ENCODE assay signal across 7 mouse cellular contexts in the genomic region with DNA sequence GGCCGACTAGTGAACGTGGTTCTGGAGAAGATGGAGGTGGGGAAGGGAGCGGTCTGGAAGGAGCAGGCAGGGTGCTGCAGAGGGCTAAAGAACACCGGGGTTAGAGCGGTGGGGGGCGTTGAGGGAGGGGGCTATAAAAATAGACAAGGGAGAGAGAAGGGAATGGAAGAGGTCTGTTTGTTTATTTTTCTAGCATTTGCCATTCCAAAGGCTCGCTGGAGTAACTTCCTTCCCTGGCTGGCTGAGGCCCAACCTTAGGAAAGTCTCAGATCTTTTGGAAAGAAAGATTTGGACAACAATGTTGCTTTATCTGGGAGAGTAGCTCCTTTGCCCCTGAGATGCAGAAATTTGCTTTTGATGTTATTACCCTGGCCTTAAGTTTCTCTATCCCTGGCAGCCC. TPM values are rescaled to one million over a fixed set of nuclear protein-coding genes. Genes with fewer than 3 reads are reported as not detected.
DNase-seq lines count a peak whose midpoint lies in the region; ATAC-seq lines count a peak whose summit lies in the region.

No protein-coding gene starts in this region.

- 32% methylated on average over 7 of the region's 7 CpGs for WGBS in embryonic facial prominence, embryonic 14.5 days
- 25% methylated on average over 7 of the region's 7 CpGs for WGBS in intestine, embryonic 14.5 days

- no peak overlapping the region; the same call in 1 of the 2 replicates for H3K9ac ChIP-seq in embryonic facial prominence, embryonic 14.5 days (ENCODE audit: low read depth, low read length)
- H3K9ac ChIP-seq in intestine, embryonic 14.5 days (ENCODE audit: low read length) = no peak overlapping the region

- peaks cover 62% of the 10 kb centered on the region for H3K4me1 ChIP-seq in embryonic facial prominence, embryonic 14.5 days (ENCODE audit: control insufficient read depth, insufficient read depth, low read length)
- peaks cover 32% of the 10 kb centered on the region for H3K4me1 ChIP-seq in intestine, embryonic 14.5 days (replicated peaks; ENCODE audit: control insufficient read depth, insufficient read depth, low read length)

- DNase-seq in adipocyte (ENCODE audit: low spot score) = peak; percentile 43
- peak; percentile 73 for DNase-seq in embryonic facial prominence, embryonic 14.5 days (ENCODE audit: low spot score)
- no peak for DNase-seq in intestine, embryonic 14.5 days (ENCODE audit: low spot score)
- DNase-seq in lung, postnatal 25 days (ENCODE audit: low spot score) = peak; percentile 23
- no peak for DNase-seq in layer of hippocampus, postnatal 25 days (ENCODE audit: extremely low spot score in 1 of 2, low spot score in 1 of 2)
- DNase-seq in adrenal gland, adult 8-10 months = no peak

- no peaks in the 10 kb centered on the region for H3K36me3 ChIP-seq in embryonic facial prominence, embryonic 14.5 days (ENCODE audit: control insufficient read depth, insufficient read depth, low read length)
- no peaks in the 10 kb centered on the region for H3K36me3 ChIP-seq in intestine, embryonic 14.5 days (ENCODE audit: control insufficient read depth, insufficient read depth, low read length)

- H3K27me3 ChIP-seq in embryonic facial prominence, embryonic 14.5 days (replicated peaks; ENCODE audit: control insufficient read depth, insufficient read depth, low read length) = no peaks in the 10 kb centered on the region
- no peaks in the 10 kb centered on the region for H3K27me3 ChIP-seq in intestine, embryonic 14.5 days (replicated peaks; ENCODE audit: control insufficient read depth, insufficient read depth, low read length)

- no peaks in the 10 kb centered on the region for H3K9me3 ChIP-seq in embryonic facial prominence, embryonic 14.5 days (ENCODE audit: control insufficient read depth, low read length)
- no peaks in the 10 kb centered on the region for H3K9me3 ChIP-seq in intestine, embryonic 14.5 days (ENCODE audit: control insufficient read depth, low read length)

- 0 out of 2 replicates have a peak, but pooled peaks have one; percentile 1 for ATAC-seq in embryonic facial prominence, embryonic 14.5 days (ENCODE audit: low read depth)
- ATAC-seq in intestine, embryonic 14.5 days (replicated peaks; ENCODE audit: low FRiP score, low TSS enrichment, low read depth) = no peak
- ATAC-seq in inflammation-experienced regulatory T-cells, adult 6 months = no peak

- peak overlapping the region; percentile 38 for H3K4me2 ChIP-seq in embryonic facial prominence, embryonic 14.5 days (ENCODE audit: low read depth, low read length)
- H3K4me2 ChIP-seq in intestine, embryonic 14.5 days (ENCODE audit: low read length) = peak overlapping the region; percentile 21; the same call in 1 of the 2 replicates

- H3K4me3 ChIP-seq in embryonic facial prominence, embryonic 14.5 days (ENCODE audit: low read depth, low read length) = no peak overlapping the region
- no peak overlapping the region for H3K4me3 ChIP-seq in intestine, embryonic 14.5 days (ENCODE audit: low read depth, low read length)

- H3K27ac ChIP-seq in embryonic facial prominence, embryonic 14.5 days (replicated peaks; ENCODE audit: low read depth, low read length) = peak overlapping the region; percentile 83
- H3K27ac ChIP-seq in intestine, embryonic 14.5 days (ENCODE audit: low read depth) = peak overlapping the region; percentile 91

RNA-seq across cellular contexts. Expression of a gene that starts 21.6 kb away (rescaled TPM):
- 5.1 and 6.2 TPM in 2 replicates for polyA plus RNA-seq in embryonic facial prominence, embryonic 14.5 days (2014; fragmentation: Nextera tagmentation; extraction: Ambion mirVana)
- polyA plus RNA-seq in intestine, embryonic 14.5 days (2014; fragmentation: Nextera tagmentation; extraction: Ambion mirVana) = 0.92 and 1.2 TPM in 2 replicates
- polyA plus RNA-seq in inflammation-experienced regulatory T-cells, adult 6 months (2017; shearing (Covaris generic)) = 1 to 10 TPM; 1.5 to 2.4 (median 1.5) TPM
- total RNA-seq in layer of hippocampus, postnatal 25 days (2021) = 10 to 100 TPM; 65.0 to 70.5 TPM
- total RNA-seq in adrenal gland, adult 8-10 months (2022) = 10 to 100 TPM; 15.5 to 22.7 (median 18.1) TPM

Comparison
In these comparisons a context has a peak if more than half of its experiments do, and no peak if none do; other contexts are left out.
1. DNase-seq: peak in adipocyte (single experiment), embryonic facial prominence, embryonic 14.5 days (single experiment) and lung, postnatal 25 days (single experiment); none in intestine, embryonic 14.5 days (single experiment), layer of hippocampus, postnatal 25 days (0 of 2) and adrenal gland, adult 8-10 months (single experiment).